Mouse (Mus musculus) natural killer cell, adult 2 months (primary cell): ENCODE measurements around the gene Bbs2.
"Not testable (repeated sequence)": the region's sequence is repeated elsewhere in the genome, so short reads cannot be mapped to it uniquely, and the experiment has no call there.

ENCODE experiments used
- DNase-seq, 2 experiments: peaks; one replicate each; pipeline ENCODE4 v3.0.0; 2022; ENCODE audit warnings: low spot score in 2 of 2

Bbs2 gene

GRCm38 (mm10) chr8:94098996-94099395 is 268 bp upstream of the Bbs2 start:
- DNase-seq = no peak

- no peak for DNase-seq
Measured at GRCm38 (mm10) chr8:94094281-94094680, 4.4 kb downstream of the Bbs2 start.

- DNase-seq = no peak
Measured at GRCm38 (mm10) chr8:94092848-94093247, 5.9 kb downstream of the Bbs2 start.

- DNase-seq = no peak
Measured at GRCm38 (mm10) chr8:94089715-94090114, 9.0 kb downstream of the Bbs2 start.

GRCm38 (mm10) chr8:94087964-94088363 is 10.8 kb downstream of the Bbs2 start:
- DNase-seq = no peak

GRCm38 (mm10) chr8:94076461-94077192 is 22.1 kb downstream of the Bbs2 start:
- no peak for DNase-seq

GRCm38 (mm10) chr8:94068793-94069192 is 29.9 kb downstream of the Bbs2 start:
- no peak for DNase-seq

- DNase-seq = no peak
Measured at GRCm38 (mm10) chr8:94066121-94066863, 32.4 kb downstream of the Bbs2 start.

GRCm38 (mm10) chr8:94057157-94057854 is 41.4 kb downstream of the Bbs2 start:
- peak; percentile 14 to 29 for DNase-seq

- DNase-seq = no peak
Measured at GRCm38 (mm10) chr8:94052696-94053095, 46.0 kb downstream of the Bbs2 start.

- no peak for DNase-seq
Measured at GRCm38 (mm10) chr8:94047845-94048244, 50.9 kb downstream of the Bbs2 start.

- peak in 1 of 2 experiments; percentile 6 for DNase-seq
Measured at GRCm38 (mm10) chr8:94037806-94038205, 60.9 kb downstream of the Bbs2 start.

- peak; percentile 94 for DNase-seq
Measured at GRCm38 (mm10) chr8:94036944-94037524, 61.7 kb downstream of the Bbs2 start, which contains the start of the genes Nudt21 and Ogfod1. TSS of gene Nudt21 (minus strand) at chr8:94037031. TSS of gene Ogfod1 (plus strand) at chr8:94037198.

- not testable (repeated sequence) for DNase-seq
Measured at GRCm38 (mm10) chr8:94036541-94036940, 62.2 kb downstream of the Bbs2 start.

- no peak for DNase-seq
Measured at GRCm38 (mm10) chr8:94035200-94035599, 63.5 kb downstream of the Bbs2 start.

- no peak for DNase-seq
Measured at GRCm38 (mm10) chr8:94033601-94034000, 65.1 kb downstream of the Bbs2 start.

GRCm38 (mm10) chr8:94029701-94030100 is 69.0 kb downstream of the Bbs2 start:
- DNase-seq = no peak

- DNase-seq = no peak
Measured at GRCm38 (mm10) chr8:94023916-94024315, 74.8 kb downstream of the Bbs2 start.
